Mouse (Mus musculus): ENCODE measurements around the gene Phactr2.

DNA sequence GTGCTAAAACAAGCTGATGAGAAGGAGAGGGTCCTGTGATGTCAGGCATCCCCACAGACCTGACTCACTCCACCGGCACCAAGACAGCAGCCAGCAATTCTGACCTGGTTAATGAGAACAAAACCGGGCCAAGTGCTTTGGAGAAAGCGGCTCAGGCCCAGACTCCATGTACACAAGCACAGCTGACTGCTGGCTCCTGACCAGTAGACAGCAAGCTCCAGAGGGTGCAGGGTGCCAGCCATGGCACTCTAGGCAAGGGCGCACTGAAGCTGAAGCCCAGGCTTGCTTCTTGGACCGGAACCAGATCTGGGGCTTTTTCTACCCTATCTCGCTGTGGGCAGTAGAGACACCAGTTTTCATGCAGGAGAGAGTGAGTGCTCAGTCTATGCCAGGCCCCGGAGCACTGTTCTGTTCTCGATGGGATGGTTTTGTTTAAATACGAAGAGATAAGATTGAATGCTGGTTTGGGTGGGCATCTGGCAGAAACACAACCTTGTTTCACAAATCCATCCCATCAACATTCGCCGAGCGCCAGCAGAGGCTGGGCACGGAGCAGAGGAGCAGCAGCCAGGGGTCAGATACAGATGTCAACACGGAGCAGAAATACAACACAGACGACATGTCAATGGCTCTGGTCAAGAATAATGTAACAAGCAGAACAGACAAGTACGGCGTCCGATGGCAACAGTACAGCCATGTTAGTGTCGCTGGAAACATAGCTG is 61.8 kb downstream of the Phactr2 start:
- TF ChIP-seq CTCF (IDR thresholded peaks at IDR 0.05; ENCODE audit: low read depth), result no peak
- TF ChIP-seq EP300 (IDR thresholded peaks at IDR 0.05; ENCODE audit: low read depth), result no peak

Data from liver, embryonic 14.5 days (tissue).